Mouse (Mus musculus): Measurements from ENCODE around the gene Plek2. TPM values are rescaled to one million over a fixed set of nuclear protein-coding genes. Genes with fewer than 3 reads are reported as not detected.

Plek2 gene
- total and polyA plus RNA-seq, 2 experiments from 2014 or later: 2.0 to 3.2 TPM

DNA sequence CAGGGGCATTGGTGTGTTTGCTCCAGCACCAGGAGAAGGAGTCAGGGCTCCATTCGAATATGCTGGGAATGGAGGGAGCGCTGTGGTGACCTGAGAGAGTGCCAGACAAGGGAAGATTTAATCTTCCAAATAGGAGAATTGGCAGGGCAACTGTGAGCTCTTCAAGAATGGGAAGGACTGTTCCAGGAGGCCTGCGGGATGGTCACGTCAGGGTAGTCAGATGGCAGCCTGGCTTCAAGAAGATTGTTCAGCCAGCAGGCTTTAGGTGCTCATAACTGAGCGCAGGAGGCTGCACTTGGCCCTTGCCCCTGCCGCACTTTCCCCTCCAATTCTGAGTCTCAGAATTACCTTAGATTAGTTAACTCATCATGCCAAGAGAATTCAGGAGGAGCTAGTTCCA is 36.2 kb upstream of the Plek2 start:
- no peak for TF ChIP-seq CTCF (IDR thresholded peaks at IDR 0.05)
- ATAC-seq (ENCODE audit: low FRiP score): no peak
- DNase-seq (ENCODE audit: low spot score): no peak

DNA sequence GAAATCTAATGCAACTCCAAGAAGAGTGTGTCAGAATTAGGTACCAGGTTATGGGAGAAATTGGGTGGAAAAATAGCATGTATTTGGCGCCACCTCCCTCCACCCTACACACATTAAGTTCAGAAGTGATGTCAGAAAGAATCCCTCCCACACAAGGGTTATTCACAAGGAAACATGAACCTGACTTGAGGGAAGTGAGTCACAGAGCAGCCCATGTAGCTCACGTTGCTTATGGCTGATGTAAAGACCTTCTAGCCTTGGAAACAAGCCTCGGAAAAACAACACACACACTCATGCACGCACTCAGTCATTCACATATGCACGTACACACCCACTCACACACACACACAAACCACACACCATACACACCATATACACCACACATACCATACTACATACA is 33.3 kb upstream of the Plek2 start:
- no peak for DNase-seq (ENCODE audit: low spot score)
- Histone ChIP-seq H3K36me3 (ENCODE audit: insufficient read depth, low read length) (no peaks in the 10 kb centered on the region), H3K4me1 (ENCODE audit: insufficient read depth, low read length) (no peaks in the 10 kb centered on the region), H3K4me2 (ENCODE audit: low read depth, low read length, poor library complexity, severe bottlenecking) (no peak overlapping the region), H3K9me3 (ENCODE audit: low read length) (no peaks in the 10 kb centered on the region), H3K9ac (replicated peaks; ENCODE audit: low read length, poor library complexity, severe bottlenecking) (no peak overlapping the region), H3K27ac (ENCODE audit: low read depth, low read length) (no peak overlapping the region), H3K4me3 (ENCODE audit: low read depth, low read length) (no peak overlapping the region), H3K27me3 (ENCODE audit: insufficient read depth, low read length) (no peaks in the 10 kb centered on the region)
- no peak for TF ChIP-seq CTCF (IDR thresholded peaks at IDR 0.05)
- WGBS: 91% methylated on average over 5 of the region's 5 CpGs
- ATAC-seq (ENCODE audit: low FRiP score): no peak

More for the DNA sequence above, 36.2 kb upstream of the Plek2 start:
- Histone ChIP-seq H3K9ac (replicated peaks; ENCODE audit: low read length, poor library complexity, severe bottlenecking) (no peak overlapping the region), H3K27me3 (ENCODE audit: insufficient read depth, low read length) (no peaks in the 10 kb centered on the region), H3K9me3 (ENCODE audit: low read length) (no peaks in the 10 kb centered on the region), H3K36me3 (ENCODE audit: insufficient read depth, low read length) (no peaks in the 10 kb centered on the region), H3K27ac (ENCODE audit: low read depth, low read length) (no peak overlapping the region), H3K4me3 (ENCODE audit: low read depth, low read length) (no peak overlapping the region), H3K4me2 (ENCODE audit: low read depth, low read length, poor library complexity, severe bottlenecking) (no peak overlapping the region), H3K4me1 (ENCODE audit: insufficient read depth, low read length) (no peaks in the 10 kb centered on the region)
- 77% methylated on average over 6 of the region's 6 CpGs for WGBS

- TF ChIP-seq CTCF (IDR thresholded peaks at IDR 0.05): no peak
- H3K9me3 ChIP-seq (ENCODE audit: low read length): no peaks in the 10 kb centered on the region
- WGBS: 79% methylated on average over 7 of the region's 7 CpGs
- no peak overlapping the region for H3K4me3 ChIP-seq (ENCODE audit: low read depth, low read length)
- no peak overlapping the region for H3K27ac ChIP-seq (ENCODE audit: low read depth, low read length)
- no peaks in the 10 kb centered on the region for H3K4me1 ChIP-seq (ENCODE audit: insufficient read depth, low read length)
- no peaks in the 10 kb centered on the region for H3K36me3 ChIP-seq (ENCODE audit: insufficient read depth, low read length)
- H3K9ac ChIP-seq (replicated peaks; ENCODE audit: low read length, poor library complexity, severe bottlenecking): no peak overlapping the region
- no peak overlapping the region for H3K4me2 ChIP-seq (ENCODE audit: low read depth, low read length, poor library complexity, severe bottlenecking)
- no peak for ATAC-seq (ENCODE audit: low FRiP score)
- DNase-seq (ENCODE audit: low spot score): no peak
- no peaks in the 10 kb centered on the region for H3K27me3 ChIP-seq (ENCODE audit: insufficient read depth, low read length)
Observed at GRCm38 (mm10) chr12:78939393-78940037, 32.8 kb upstream of the Plek2 start.

DNA sequence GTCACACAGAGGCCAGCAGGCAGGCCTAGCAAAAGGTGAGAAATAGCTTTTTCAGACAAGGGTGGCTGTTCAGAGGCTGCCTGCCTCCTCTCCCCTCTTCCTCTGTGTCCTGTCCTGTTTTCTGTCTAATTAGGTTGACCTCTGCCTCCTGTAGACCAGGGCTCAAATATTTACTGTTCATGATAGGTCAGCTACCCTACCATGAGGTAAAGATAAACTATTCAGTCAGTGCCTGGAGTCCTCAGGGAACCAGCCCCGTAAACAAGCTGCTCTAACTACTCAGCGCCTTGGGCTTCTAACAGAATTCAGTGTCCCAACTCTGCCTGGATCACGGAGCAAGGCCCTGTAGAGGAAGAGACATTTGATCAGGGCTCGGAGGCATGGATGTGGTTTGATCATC is 29.7 kb upstream of the Plek2 start:
- no peaks in the 10 kb centered on the region for H3K36me3 ChIP-seq (ENCODE audit: insufficient read depth, low read length)
- no peak for TF ChIP-seq CTCF (IDR thresholded peaks at IDR 0.05)
- WGBS: 65% methylated on average over 4 of the region's 4 CpGs
- no peaks in the 10 kb centered on the region for H3K27me3 ChIP-seq (ENCODE audit: insufficient read depth, low read length)
- H3K4me1 ChIP-seq (ENCODE audit: insufficient read depth, low read length): no peaks in the 10 kb centered on the region
- no peaks in the 10 kb centered on the region for H3K9me3 ChIP-seq (ENCODE audit: low read length)
- H3K4me3 ChIP-seq (ENCODE audit: low read depth, low read length): no peak overlapping the region
- ATAC-seq (ENCODE audit: low FRiP score) (no peak), DNase-seq (ENCODE audit: low spot score) (no peak)
- no peak overlapping the region for H3K27ac ChIP-seq (ENCODE audit: low read depth, low read length)
- H3K9ac ChIP-seq (replicated peaks; ENCODE audit: low read length, poor library complexity, severe bottlenecking): no peak overlapping the region
- H3K4me2 ChIP-seq (ENCODE audit: low read depth, low read length, poor library complexity, severe bottlenecking): no peak overlapping the region

- Histone ChIP-seq H3K9me3 (ENCODE audit: low read length) (no peaks in the 10 kb centered on the region), H3K4me2 (ENCODE audit: low read depth, low read length, poor library complexity, severe bottlenecking) (no peak overlapping the region), H3K4me3 (ENCODE audit: low read depth, low read length) (no peak overlapping the region), H3K27me3 (ENCODE audit: insufficient read depth, low read length) (no peaks in the 10 kb centered on the region), H3K36me3 (ENCODE audit: insufficient read depth, low read length) (no peaks in the 10 kb centered on the region), H3K9ac (replicated peaks; ENCODE audit: low read length, poor library complexity, severe bottlenecking) (no peak overlapping the region), H3K27ac (ENCODE audit: low read depth, low read length) (no peak overlapping the region), H3K4me1 (ENCODE audit: insufficient read depth, low read length) (no peaks in the 10 kb centered on the region)
- TF ChIP-seq CTCF (IDR thresholded peaks at IDR 0.05): no peak
- DNase-seq (ENCODE audit: low spot score) (no peak), ATAC-seq (ENCODE audit: low FRiP score) (no peak)
- 77% methylated on average over 1 of the region's 1 CpGs for WGBS
Observed at GRCm38 (mm10) chr12:78929900-78930299, 23.1 kb upstream of the Plek2 start.

GRCm38 (mm10) chr12:78927287-78927686 is 20.5 kb upstream of the Plek2 start:
- Histone ChIP-seq H3K4me2 (ENCODE audit: low read depth, low read length, poor library complexity, severe bottlenecking) (no peak overlapping the region), H3K9me3 (ENCODE audit: low read length) (no peaks in the 10 kb centered on the region), H3K4me1 (ENCODE audit: insufficient read depth, low read length) (no peaks in the 10 kb centered on the region), H3K36me3 (ENCODE audit: insufficient read depth, low read length) (no peaks in the 10 kb centered on the region), H3K9ac (replicated peaks; ENCODE audit: low read length, poor library complexity, severe bottlenecking) (no peak overlapping the region), H3K4me3 (ENCODE audit: low read depth, low read length) (no peak overlapping the region), H3K27ac (ENCODE audit: low read depth, low read length) (no peak overlapping the region), H3K27me3 (ENCODE audit: insufficient read depth, low read length) (no peaks in the 10 kb centered on the region)
- no peak for DNase-seq (ENCODE audit: low spot score)
- no peak for TF ChIP-seq CTCF (IDR thresholded peaks at IDR 0.05)
- WGBS: 68% methylated on average over 5 of the region's 5 CpGs
- ATAC-seq (ENCODE audit: low FRiP score): no peak
